Mouse (Mus musculus): ENCODE data around the gene Spin2g.
"Not testable (repeated sequence)": the region's sequence is repeated elsewhere in the genome, so short reads cannot be mapped to it uniquely, and the experiment has no call there.

Spin2g gene

DNA sequence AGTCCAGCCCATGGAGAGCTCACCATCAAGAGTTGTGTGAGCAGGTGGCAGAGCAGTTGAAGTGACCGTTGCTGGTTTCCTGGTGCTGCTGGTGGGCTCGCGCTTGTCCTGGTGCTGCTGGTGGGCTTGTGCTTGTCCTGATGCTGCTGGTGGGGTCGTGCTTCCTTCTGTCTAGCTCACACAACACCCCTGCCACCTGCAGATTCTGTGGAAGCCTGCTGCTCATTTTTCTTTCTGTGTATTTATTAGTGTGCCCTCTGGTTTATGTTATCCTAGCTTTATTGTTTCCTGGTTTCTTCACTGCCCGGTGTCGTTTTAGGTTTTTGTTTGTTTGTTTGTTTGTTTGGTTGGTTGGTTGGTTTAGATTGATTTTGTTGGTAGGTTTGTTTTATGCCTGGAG is at the start of gene Spin2g:
Gene Spin2g, minus strand, starts transcription at position 101 of the 400 bp plus-strand sequence.
- DNase-seq (ENCODE audit: low spot score in 2 of 2): not testable (repeated sequence)

Measured in thymus, postnatal 10 days (tissue).